Mouse (Mus musculus): ENCODE results near the gene Ly6g6c.

Gene Ly6g6c

GRCm38 (mm10) chr17:35082841-35083576 is 17.8 kb downstream of the Ly6g6c start:
- DNase-seq (ENCODE audit: low read depth, low spot score), result no peak

- DNase-seq (ENCODE audit: low read depth, low spot score), result no peak
Measured at GRCm38 (mm10) chr17:35083929-35084497, 18.8 kb downstream of the Ly6g6c start.

GRCm38 (mm10) chr17:35085208-35085865 is 20.1 kb downstream of the Ly6g6c start, which contains the start of gene Ly6g6f:
TSS of gene Ly6g6f (minus strand) at chr17:35085610.
- no peak for DNase-seq (ENCODE audit: low read depth, low spot score)

GRCm38 (mm10) chr17:35088151-35088550 is 23.0 kb downstream of the Ly6g6c start:
- peak; percentile 34 for DNase-seq (ENCODE audit: low read depth, low spot score)

- DNase-seq (ENCODE audit: low read depth, low spot score), result peak; percentile 96
Measured at GRCm38 (mm10) chr17:35088825-35089644, 23.8 kb downstream of the Ly6g6c start, which contains the start of gene Abhd16a. TSS of gene Abhd16a (plus strand) at chr17:35089263.

- no peak for DNase-seq (ENCODE audit: low read depth, low spot score)
Measured at GRCm38 (mm10) chr17:35090166-35090932, 25.2 kb downstream of the Ly6g6c start.

- DNase-seq (ENCODE audit: low read depth, low spot score), result no peak
Measured at GRCm38 (mm10) chr17:35092403-35093198, 27.4 kb downstream of the Ly6g6c start.

- DNase-seq (ENCODE audit: low read depth, low spot score), result no peak
Measured at GRCm38 (mm10) chr17:35094475-35095365, 29.5 kb downstream of the Ly6g6c start.

- no peak for DNase-seq (ENCODE audit: low read depth, low spot score)
Measured at GRCm38 (mm10) chr17:35096597-35096996, 31.4 kb downstream of the Ly6g6c start.

GRCm38 (mm10) chr17:35097164-35097655 is 32.0 kb downstream of the Ly6g6c start:
- no peak for DNase-seq (ENCODE audit: low read depth, low spot score)

- no peak for DNase-seq (ENCODE audit: low read depth, low spot score)
Measured at GRCm38 (mm10) chr17:35100196-35100765, 35.1 kb downstream of the Ly6g6c start.

- no peak for DNase-seq (ENCODE audit: low read depth, low spot score)
Measured at GRCm38 (mm10) chr17:35101161-35101560, 36.0 kb downstream of the Ly6g6c start.

GRCm38 (mm10) chr17:35102299-35102698 is 37.1 kb downstream of the Ly6g6c start:
- no peak for DNase-seq (ENCODE audit: low read depth, low spot score)

- no peak for DNase-seq (ENCODE audit: low read depth, low spot score)
Measured at GRCm38 (mm10) chr17:35103221-35103690, 38.1 kb downstream of the Ly6g6c start.

GRCm38 (mm10) chr17:35104079-35104478 is 38.9 kb downstream of the Ly6g6c start:
- no peak for DNase-seq (ENCODE audit: low read depth, low spot score)

GRCm38 (mm10) chr17:35104754-35105153 is 39.6 kb downstream of the Ly6g6c start:
- DNase-seq (ENCODE audit: low read depth, low spot score), result no peak

- peak; percentile 39 for DNase-seq (ENCODE audit: low read depth, low spot score)
Measured at GRCm38 (mm10) chr17:35105740-35106389, 40.7 kb downstream of the Ly6g6c start.

GRCm38 (mm10) chr17:35106522-35106921 is 41.3 kb downstream of the Ly6g6c start:
- DNase-seq (ENCODE audit: low read depth, low spot score), result no peak

All from CD4-positive helper T cell, adult 2 months (primary cell).